ENCODE assay signal across 16 mouse cellular contexts in genomic region chr8:88637092-88638000, GRCm38 (mm10). TPM values are rescaled to one million over a fixed set of nuclear protein-coding genes. Genes with fewer than 3 reads are reported as not detected.
DNase-seq lines count a peak whose midpoint lies in the region; ATAC-seq and TF ChIP-seq lines count a peak whose summit lies in the region.
"Had no signal": no experiment of that assay in that cellular context is flagged by ENCODE, and none has a peak within 500 bp of the region (broad histone marks: within the 10 kb centered on the region; RNA-seq: fewer than 3 reads in every experiment).

No protein-coding gene starts in this region.

- DNase-seq in 3T3-L1 (ENCODE audit: low read depth, low spot score) (peak; percentile 34), A20 (ENCODE audit: low read depth, low spot score) (peak; percentile 93)
- peak; percentile 43 for DNase-seq in spleen, adult 12 weeks (ENCODE audit: low spot score)
- DNase-seq in hindbrain, postnatal 0 days (ENCODE audit: low spot score): no peak
- DNase-seq in adrenal gland, postnatal 14 days: no peak
- DNase-seq: cerebellum, adult 11 months; forebrain, postnatal 0 days; heart, postnatal 14 days; kidney, adult 9 months; liver, embryonic 13.5 days; right cerebral cortex, adult 18-20 months; thymus, adult 18-20 months had no signal

- no peaks in the 10 kb centered on the region for H3K9me3 ChIP-seq in hindbrain, postnatal 0 days (ENCODE audit: low read length)
- H3K9me3 ChIP-seq: limb, embryonic 10.5 days; liver, embryonic 13.5 days; neural tube, embryonic 15.5 days had no signal

- TF ChIP-seq CTCF in hindbrain, postnatal 0 days (IDR thresholded peaks at IDR 0.05; ENCODE audit: low read depth): no peak

- no peaks in the 10 kb centered on the region for H3K36me3 ChIP-seq in hindbrain, postnatal 0 days (ENCODE audit: insufficient read depth, low read length)
- H3K36me3 ChIP-seq: limb, embryonic 10.5 days; liver, embryonic 13.5 days; neural tube, embryonic 15.5 days had no signal

- no peak overlapping the region for H3K27ac ChIP-seq in hindbrain, postnatal 0 days
- H3K27ac ChIP-seq: limb, embryonic 10.5 days; liver, embryonic 13.5 days; neural tube, embryonic 15.5 days had no signal

- H3K4me1 ChIP-seq in hindbrain, postnatal 0 days (ENCODE audit: insufficient read depth, low read length): 0 out of 2 replicates have a peak, but pooled peaks cover 4% of the 10 kb centered on the region
- H3K4me1 ChIP-seq: neural tube, embryonic 15.5 days had no signal

- no peak overlapping the region for H3K4me2 ChIP-seq in hindbrain, postnatal 0 days (ENCODE audit: low read depth, low read length)
- H3K4me2 ChIP-seq: liver, embryonic 13.5 days; neural tube, embryonic 15.5 days had no signal

- H3K9ac ChIP-seq in hindbrain, postnatal 0 days (replicated peaks; ENCODE audit: low read length): no peak overlapping the region
- H3K9ac ChIP-seq: forebrain, postnatal 0 days; liver, embryonic 13.5 days; neural tube, embryonic 15.5 days had no signal

- peak; percentile 42 to 59 for ATAC-seq in hematopoietic stem cell, adult 5-6 weeks (replicated peaks in 1 of 2; ENCODE audit: insufficient read depth in 1 of 2, low FRiP score in 2 of 2, low TSS enrichment in 1 of 2, low read depth in 1 of 2, poor library complexity in 2 of 2, severe bottlenecking in 2 of 2)
- no peak for ATAC-seq in hindbrain, postnatal 0 days
- ATAC-seq in erythroblast, adult 5-6 weeks (replicated peaks; ENCODE audit: low FRiP score, poor library complexity, severe bottlenecking): no peak
- ATAC-seq: forebrain, postnatal 0 days had no signal

- no peak overlapping the region for H3K4me3 ChIP-seq in hindbrain, postnatal 0 days (ENCODE audit: low read length)
- H3K4me3 ChIP-seq: limb, embryonic 10.5 days; liver, embryonic 13.5 days; neural tube, embryonic 15.5 days had no signal

- 66% methylated on average over 9 of the region's 9 CpGs for WGBS in hindbrain, postnatal 0 days

- no peaks in the 10 kb centered on the region for H3K27me3 ChIP-seq in hindbrain, postnatal 0 days (ENCODE audit: insufficient read depth, low read length)
- H3K27me3 ChIP-seq: liver, embryonic 13.5 days had no signal

RNA-seq across cellular contexts. Expression of gene Snx20, which starts 1.4 kb away (rescaled TPM):
- 12.2 and 13.9 TPM in 2 replicates for total RNA-seq in hematopoietic stem cell, adult 5-6 weeks (2017)
- total RNA-seq in hindbrain, postnatal 0 days (2014; rRNA removed): 0.47 and 1.1 TPM in 2 replicates
- polyA plus RNA-seq in hindbrain, postnatal 0 days (2015; fragmentation: Nextera tagmentation; extraction: Ambion mirVana): 2.2 TPM in 2 replicates
- total RNA-seq in erythroblast, adult 5-6 weeks (2015; ENCODE audit: low replicate concordance): 12.3 and 14.2 TPM in 2 replicates
- 5.8 and 7.8 TPM in 2 replicates for total RNA-seq in erythroblast, adult 5-6 weeks (2017; ENCODE audit: low replicate concordance)
- total RNA-seq in adrenal gland, postnatal 14 days (2021): 1.0 and 5.4 TPM in 2 replicates

RNA-seq across cellular contexts. Expression of gene Nod2, which starts 9.8 kb away (rescaled TPM):
- total RNA-seq in hematopoietic stem cell, adult 5-6 weeks (2017): 0.94 and 1.1 TPM in 2 replicates
- 0.32 and 1.7 TPM in 2 replicates for total RNA-seq in hindbrain, postnatal 0 days (2014; rRNA removed)
- 0.05 TPM in 1 of 2 replicates, not detected in the other for polyA plus RNA-seq in hindbrain, postnatal 0 days (2015; fragmentation: Nextera tagmentation; extraction: Ambion mirVana)
- 0.96 TPM in 1 of 2 replicates, not detected in the other for total RNA-seq in erythroblast, adult 5-6 weeks (2015; ENCODE audit: low replicate concordance)
- total RNA-seq in erythroblast, adult 5-6 weeks (2017; ENCODE audit: low replicate concordance): 0.28 and 0.34 TPM in 2 replicates
- total RNA-seq in adrenal gland, postnatal 14 days (2021): 0.64 and 0.78 TPM in 2 replicates

RNA-seq across cellular contexts. Expression of gene Cyld, which starts 59.5 kb away (rescaled TPM):
- 58.4 and 59.1 TPM in 2 replicates for total RNA-seq in hematopoietic stem cell, adult 5-6 weeks (2017)
- total RNA-seq in hindbrain, postnatal 0 days (2014; rRNA removed): 13.1 and 16.2 TPM in 2 replicates
- 11.0 and 11.9 TPM in 2 replicates for polyA plus RNA-seq in hindbrain, postnatal 0 days (2015; fragmentation: Nextera tagmentation; extraction: Ambion mirVana)
- 5.4 and 12.1 TPM in 2 replicates for total RNA-seq in erythroblast, adult 5-6 weeks (2015; ENCODE audit: low replicate concordance)
- total RNA-seq in erythroblast, adult 5-6 weeks (2017; ENCODE audit: low replicate concordance): 11.9 and 14.5 TPM in 2 replicates
- total RNA-seq in adrenal gland, postnatal 14 days (2021): 36.6 and 39.8 TPM in 2 replicates

Comparison
In these comparisons a context has a peak if more than half of its experiments do, and no peak if none do; other contexts are left out.
1. DNase-seq: peak in 3T3-L1 (single experiment), A20 (single experiment) and spleen, adult 12 weeks (single experiment); none in hindbrain, postnatal 0 days (single experiment) and adrenal gland, postnatal 14 days (single experiment).
2. ATAC-seq: peak in hematopoietic stem cell, adult 5-6 weeks (2 of 2); none in hindbrain, postnatal 0 days (single experiment) and erythroblast, adult 5-6 weeks (single experiment).